Mouse (Mus musculus): ENCODE results near the gene Slco1b2.
"Not testable (repeated sequence)": the region's sequence is repeated elsewhere in the genome, so short reads cannot be mapped to it uniquely, and the experiment has no call there.

Gene Slco1b2

DNA sequence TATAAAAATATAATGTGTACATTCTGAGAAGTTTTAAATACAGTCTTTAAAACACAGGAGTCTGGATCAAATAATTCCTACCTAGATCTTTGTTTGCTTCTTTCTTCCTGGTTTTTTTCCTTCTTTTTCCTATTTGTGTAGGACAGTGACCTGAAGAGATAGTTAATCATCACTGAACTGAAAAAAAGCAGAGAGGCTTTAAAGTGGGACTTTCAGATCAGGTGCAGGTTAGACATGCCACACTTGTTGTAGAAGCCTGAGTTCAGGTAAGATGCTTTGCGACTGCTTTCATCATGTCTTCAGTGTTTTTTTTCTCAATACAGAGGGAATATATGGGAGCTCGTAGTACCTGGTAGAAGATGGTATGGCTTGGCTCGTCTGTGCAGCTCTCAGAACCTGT is at the start of gene Slco1b2:
TSS of gene Slco1b2 (plus strand) at position 228 of the 400 bp plus-strand sequence.
- no peak for DNase-seq (ENCODE audit: low spot score in 2 of 2)

DNA sequence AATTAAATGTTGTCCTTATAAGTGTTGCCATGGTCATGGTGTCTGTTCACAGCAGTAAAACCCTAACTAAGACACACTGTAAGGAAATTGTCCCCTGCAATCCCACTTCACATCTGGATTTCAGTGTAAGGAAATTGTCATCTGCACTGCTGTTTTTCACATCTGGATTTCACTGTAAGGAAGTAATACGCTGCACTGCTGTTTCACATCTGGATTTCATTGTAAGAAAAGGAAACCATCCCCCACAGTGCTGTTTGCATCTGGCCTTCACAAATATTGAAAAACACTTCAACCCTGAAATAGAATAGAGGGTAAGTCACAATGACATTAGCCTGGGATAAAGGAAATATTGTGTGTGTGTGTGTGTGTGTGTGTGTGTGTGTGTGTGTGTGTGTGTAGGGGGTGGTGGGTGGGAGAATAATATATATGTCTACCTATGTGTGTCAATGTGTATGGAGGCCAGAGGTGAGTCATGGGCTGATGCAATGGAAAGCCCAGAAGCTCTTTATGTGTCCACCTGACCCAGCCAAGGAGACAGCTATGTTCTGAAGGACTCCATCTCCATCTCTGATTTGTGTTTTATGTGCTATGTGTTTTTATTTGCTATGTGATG is 44.4 kb upstream of the Slco1b2 start:
- DNase-seq (ENCODE audit: low spot score in 2 of 2): no peak

DNA sequence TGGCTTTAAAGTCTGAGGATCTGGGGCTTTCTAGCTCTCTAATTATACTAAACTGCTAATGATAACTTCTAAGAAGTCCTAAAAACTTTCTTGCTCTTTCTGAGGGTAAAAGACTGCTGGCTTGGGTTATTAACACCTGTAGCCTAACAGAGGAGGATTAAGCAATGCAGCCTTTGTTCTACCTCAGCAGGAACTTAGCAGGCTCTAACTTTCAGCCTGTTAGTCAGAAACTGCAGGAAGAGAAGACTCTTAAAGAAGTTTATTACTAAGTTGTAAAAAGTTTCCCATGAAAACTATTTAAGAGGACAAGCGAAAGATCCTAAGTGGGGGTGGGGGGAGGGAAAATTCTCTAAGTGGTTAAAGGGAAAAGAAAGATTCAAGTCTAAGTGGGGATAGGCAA is 39.3 kb upstream of the Slco1b2 start:
- no peak for DNase-seq (ENCODE audit: low spot score in 2 of 2)

- not testable (repeated sequence) for DNase-seq (ENCODE audit: low spot score in 2 of 2)
Measured at GRCm38 (mm10) chr6:141590598-141591200, 38.6 kb upstream of the Slco1b2 start.

- no peak for DNase-seq (ENCODE audit: low spot score in 2 of 2)
Measured at GRCm38 (mm10) chr6:141596081-141596480, 33.2 kb upstream of the Slco1b2 start.

DNA sequence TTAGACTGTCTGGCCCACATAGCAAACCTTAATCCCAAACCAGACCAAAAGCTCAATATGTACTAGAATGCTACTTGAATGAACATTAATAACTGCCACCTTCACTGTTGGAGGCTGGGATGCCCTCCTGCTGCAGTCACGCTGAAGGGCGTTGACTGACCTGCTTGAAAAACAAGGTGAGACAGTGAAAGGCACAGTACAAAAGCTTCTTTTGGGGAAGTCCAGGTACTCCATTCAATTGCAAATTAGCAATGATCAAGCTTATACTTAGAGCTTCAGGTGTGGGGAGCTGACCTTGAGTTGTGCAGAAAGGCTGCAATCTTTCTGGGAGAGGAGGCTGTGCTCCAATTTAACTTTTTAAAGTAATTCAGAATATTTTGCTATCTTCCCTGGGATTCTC is 32.3 kb upstream of the Slco1b2 start:
- no peak for DNase-seq (ENCODE audit: low spot score in 2 of 2)

DNA sequence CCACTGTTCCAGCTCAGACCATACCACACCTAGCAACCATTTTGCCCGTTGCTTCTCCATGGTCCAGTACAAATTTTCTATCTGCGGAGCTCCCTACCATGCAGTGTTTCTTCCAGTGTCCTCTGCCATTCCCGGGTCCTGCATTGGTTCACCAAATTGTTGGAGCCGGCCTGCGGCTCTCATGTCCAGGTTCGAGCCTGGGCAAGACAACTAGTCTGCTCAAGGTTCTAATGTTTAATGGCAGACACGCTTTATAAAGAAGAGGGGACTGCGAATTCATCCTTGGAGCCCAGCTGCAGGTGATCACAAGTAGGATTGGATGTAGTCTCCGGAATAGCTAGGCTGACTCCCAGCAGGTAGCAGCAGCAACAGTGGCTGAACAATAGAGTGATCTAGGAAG is 28.4 kb upstream of the Slco1b2 start:
- no peak for DNase-seq (ENCODE audit: low spot score in 2 of 2)

DNA sequence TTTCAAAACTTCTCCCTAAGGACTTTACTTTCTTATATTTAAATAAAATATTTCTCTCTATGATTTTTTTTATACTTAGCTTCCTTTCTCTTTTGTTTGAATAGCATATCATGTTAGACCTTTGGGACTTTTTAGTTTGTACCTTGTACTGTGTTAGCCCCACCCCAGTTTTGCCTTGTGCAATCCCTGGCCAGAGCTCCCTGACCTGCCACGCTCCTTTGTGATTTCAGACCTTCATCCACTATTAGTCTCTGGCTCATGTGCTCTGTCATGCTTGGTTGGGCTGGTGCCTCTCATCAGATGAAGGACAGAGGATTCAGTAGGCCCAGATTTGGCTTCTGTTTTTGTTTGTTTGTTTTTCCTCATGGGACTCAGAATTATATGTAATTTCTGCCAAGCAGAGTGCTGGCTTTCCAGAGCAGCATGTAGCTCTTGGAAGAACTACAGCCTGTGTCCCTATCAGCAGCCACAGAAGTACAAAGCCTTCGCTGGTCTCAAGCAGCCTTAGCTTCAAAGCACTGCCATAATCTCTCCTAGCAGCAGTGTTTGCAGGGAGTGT is 18.5 kb upstream of the Slco1b2 start:
- DNase-seq (ENCODE audit: low spot score in 2 of 2): no peak

DNA sequence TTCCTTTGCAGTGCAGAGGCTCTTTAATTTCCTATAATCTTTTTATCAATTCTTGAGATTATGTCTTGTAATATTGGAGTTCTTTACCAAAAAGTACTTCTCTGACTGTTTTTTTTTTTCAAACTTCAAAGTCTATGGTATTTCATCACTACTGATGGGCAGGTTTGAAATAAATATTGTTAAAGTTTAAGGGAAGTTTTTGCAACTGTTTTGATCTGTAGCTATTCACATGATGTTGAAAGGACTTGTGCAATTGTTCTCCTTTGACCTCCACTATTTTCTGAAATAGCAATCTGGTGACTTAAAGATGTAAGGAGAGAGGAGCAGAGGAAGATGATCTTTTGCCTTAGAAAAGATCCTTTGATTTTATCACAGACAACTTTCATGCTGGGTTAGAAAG is 15.3 kb upstream of the Slco1b2 start:
- DNase-seq (ENCODE audit: low spot score in 2 of 2): no peak

- DNase-seq (ENCODE audit: low spot score in 2 of 2): no peak
Measured at GRCm38 (mm10) chr6:141615348-141615747, 14.0 kb upstream of the Slco1b2 start.

DNA sequence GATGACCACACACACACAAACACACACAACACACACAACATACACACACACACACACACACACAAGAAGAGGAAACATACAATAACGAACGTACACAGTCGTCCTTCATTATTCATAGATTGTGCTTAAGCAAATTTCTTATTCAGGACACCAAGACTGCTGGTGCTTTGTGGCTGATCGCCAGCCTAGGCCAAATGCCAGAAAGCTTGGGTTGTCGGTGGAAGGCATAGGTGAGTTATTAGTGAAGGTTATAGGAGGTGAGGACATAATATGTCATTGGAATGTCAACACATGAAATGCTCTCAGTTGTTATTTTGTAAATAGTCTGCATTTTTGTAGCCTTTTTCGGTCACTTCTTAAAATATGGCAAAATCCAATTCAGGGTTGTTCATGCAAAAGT is 3.6 kb downstream of the Slco1b2 start:
- no peak for DNase-seq (ENCODE audit: low spot score in 2 of 2)

DNA sequence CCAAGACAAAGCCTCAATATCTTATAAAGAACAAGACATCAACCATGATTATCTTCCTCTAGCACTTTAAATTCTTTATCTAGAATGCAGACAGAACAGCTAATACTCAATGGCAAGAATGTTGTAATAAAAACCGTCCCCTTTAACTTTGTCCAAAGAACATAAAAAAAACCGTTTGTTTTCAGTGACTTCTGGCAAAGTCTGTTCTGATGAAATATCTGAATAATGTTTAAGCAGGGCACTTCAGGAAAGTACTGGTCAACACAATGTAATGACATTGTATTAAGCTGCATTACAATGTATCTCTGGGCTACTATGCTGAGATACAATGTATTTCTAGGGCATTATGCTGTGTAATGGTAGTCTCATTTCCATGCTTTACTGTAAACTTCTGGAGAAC is 5.9 kb downstream of the Slco1b2 start:
- no peak for DNase-seq (ENCODE audit: low spot score in 2 of 2)

DNA sequence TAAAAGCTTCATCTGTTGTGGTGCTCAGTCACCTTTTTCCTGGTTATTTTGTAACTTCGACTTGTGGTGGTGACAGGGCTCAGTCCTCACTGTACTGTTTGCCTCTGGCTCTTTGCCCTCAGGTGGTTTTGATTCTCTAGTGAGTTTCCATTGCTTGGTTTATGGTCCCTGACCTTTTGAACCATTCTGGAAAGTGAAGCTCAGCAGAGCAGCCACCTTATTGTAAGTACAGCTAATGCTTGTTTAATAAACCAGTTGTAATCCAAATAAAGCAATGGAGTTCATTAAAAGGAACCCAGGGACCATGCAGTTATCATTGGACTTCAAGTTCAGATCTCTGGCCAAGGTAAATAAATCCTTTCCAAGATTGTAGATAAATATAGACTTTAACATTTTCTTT is 11.3 kb downstream of the Slco1b2 start:
- DNase-seq (ENCODE audit: low spot score in 2 of 2): no peak

- DNase-seq (ENCODE audit: low spot score in 2 of 2): no peak
Measured at GRCm38 (mm10) chr6:141687008-141687407, 57.7 kb downstream of the Slco1b2 start.

DNA sequence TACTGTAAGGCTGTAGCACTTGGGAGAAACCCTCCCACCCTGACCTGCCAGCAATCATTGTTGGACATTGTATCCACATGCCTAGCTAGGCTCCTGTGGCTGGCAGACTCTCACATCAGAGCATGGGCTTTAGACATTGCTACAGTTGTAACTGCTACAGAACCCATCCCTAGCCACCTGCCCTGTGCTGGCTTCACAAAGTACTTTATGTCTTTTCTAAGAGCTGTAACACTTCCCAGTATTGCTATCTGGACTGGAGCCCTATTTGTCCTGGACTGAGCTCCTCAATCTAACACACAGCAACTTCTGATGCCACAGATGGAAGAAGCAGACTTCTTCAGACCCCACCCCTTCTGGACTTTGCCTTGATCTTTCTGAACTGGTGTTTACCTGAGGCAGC is 61.9 kb downstream of the Slco1b2 start:
- DNase-seq (ENCODE audit: low spot score in 2 of 2): no peak
